Mouse (Mus musculus) erythroblast, embryonic 14.5 days (primary cell): ENCODE measurements around the gene Camk1d. TPM values are rescaled to one million over a fixed set of nuclear protein-coding genes. Genes with fewer than 3 reads are reported as not detected.

Source experiments
- H3K27me3 ChIP-seq: 2 replicates; pipeline ENCODE4 v1.6.1; 2012; ENCODE audit warnings: inconsistent platforms; ENCODE audit not compliant: control insufficient read depth
- H3K36me3 ChIP-seq: 2 replicates; pipeline ENCODE4 v1.6.1; 2012; ENCODE audit warnings: mild to moderate bottlenecking, inconsistent platforms; ENCODE audit not compliant: control insufficient read depth
- H3K4me1 ChIP-seq: 2 replicates; pipeline ENCODE4 v1.6.1; 2012; ENCODE audit warnings: inconsistent platforms; ENCODE audit not compliant: control insufficient read depth
- H3K4me3 ChIP-seq: replicated peaks from 2 replicates; pipeline ENCODE3; 2012; ENCODE audit warnings: moderate library complexity, mild to moderate bottlenecking, inconsistent platforms
- H3K9me3 ChIP-seq: 2 replicates; pipeline ENCODE4 v1.6.1; 2012; ENCODE audit warnings: low read length, inconsistent platforms, mixed read lengths; ENCODE audit not compliant: control insufficient read depth
- GATA1 ChIP-seq: IDR thresholded peaks from 2 replicates; pipeline ENCODE4 v1.6.1; 2012; ENCODE audit warnings: low read length, inconsistent platforms, mixed read lengths
- TAL1 ChIP-seq: IDR thresholded peaks from 3 replicates; pipeline ENCODE4 v1.6.1; 2012; ENCODE audit warnings: low read length, inconsistent platforms, mixed read lengths
- polyA plus RNA-seq: library from polyadenylated mRNA; stranded (reverse); fragments of >175 nt; gene quantifications from 2 replicates; pipeline ENCODE4 v1.2.3, GENCODE M21; 2012

The Camk1d gene
- 0.02 TPM in 1 of 2 replicates, not detected in the other for polyA plus RNA-seq

DNA sequence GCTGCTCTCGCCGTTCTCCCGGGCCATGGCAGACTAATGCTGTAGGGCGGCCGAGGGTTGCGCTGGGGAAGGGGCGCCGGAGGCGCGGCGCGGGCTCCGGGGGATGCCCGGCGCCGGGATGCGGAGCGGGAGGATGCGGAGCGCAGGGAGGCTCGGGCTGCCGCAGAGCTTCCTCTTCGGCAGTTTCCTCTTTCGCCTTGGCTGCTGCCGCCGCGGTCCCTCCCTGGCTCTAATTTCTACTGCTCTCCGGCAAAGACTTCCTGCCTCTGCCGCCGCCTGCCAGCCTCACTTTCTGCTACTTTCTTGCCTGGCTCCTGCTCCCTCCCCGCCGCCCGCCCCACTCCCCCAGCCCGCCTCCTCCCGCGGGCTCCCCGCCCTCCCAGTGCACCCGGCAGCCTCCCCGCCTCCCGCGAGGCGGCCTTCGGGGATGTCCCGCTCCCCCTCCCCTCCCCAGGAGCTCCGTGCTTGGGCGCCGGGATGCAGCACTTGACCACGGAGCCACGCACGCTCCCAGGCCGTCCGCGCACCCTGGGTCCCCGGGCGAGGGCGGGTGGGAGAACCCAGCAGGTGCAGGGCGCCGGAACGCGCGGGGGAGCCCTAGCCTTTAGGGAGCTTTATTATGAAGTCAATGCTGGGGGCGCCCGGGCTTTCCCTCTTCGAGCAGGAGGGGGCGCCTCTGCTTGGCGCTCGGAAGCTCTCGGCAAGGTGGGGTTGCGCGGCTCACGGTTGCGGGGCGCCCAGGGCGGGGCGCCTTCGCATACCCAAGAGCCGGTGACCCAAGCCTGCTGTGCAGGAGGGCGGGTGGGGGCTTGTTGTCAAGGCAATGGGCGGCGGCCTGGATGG is at the start of gene Camk1d:
Gene Camk1d (minus strand): TSS at position 305 of the 843 bp plus-strand sequence.
- peaks cover 51% of the 10 kb centered on the region for H3K27me3 ChIP-seq
- peaks cover 9% of the 10 kb centered on the region for H3K4me1 ChIP-seq
- H3K36me3 ChIP-seq: no peaks in the 10 kb centered on the region
- no peak for TF ChIP-seq GATA1
- TF ChIP-seq TAL1: no peak
- peaks cover 6% of the 10 kb centered on the region for H3K9me3 ChIP-seq
- peak within 1 kb of the TSS; percentile 53 for H3K4me3 ChIP-seq

DNA sequence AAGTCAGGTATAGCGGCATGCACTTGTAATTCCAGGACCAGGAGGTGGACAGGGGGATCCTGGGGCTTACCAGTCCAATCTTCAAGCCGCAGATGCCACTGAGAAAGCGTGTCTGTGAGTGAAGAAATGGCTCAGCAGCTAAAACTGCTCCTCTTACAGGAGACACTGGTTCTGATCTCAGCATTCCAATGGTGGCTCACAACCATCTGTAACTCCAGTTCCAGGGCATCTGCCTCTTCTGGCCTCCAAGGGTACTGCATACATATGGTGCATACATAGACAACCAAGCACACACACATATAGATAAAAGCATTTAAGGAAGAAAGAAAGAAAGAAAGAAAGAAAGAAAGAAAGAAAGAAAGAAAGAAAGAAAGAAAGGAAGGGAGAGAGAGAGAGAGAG is 47.7 kb upstream of the Camk1d start:
- Histone ChIP-seq H3K4me1 (no peaks in the 10 kb centered on the region), H3K36me3 (no peaks in the 10 kb centered on the region), H3K4me3 (no peak overlapping the region), H3K9me3 (no peaks in the 10 kb centered on the region), H3K27me3 (no peaks in the 10 kb centered on the region)
- TF ChIP-seq GATA1 (no peak), TAL1 (no peak)

DNA sequence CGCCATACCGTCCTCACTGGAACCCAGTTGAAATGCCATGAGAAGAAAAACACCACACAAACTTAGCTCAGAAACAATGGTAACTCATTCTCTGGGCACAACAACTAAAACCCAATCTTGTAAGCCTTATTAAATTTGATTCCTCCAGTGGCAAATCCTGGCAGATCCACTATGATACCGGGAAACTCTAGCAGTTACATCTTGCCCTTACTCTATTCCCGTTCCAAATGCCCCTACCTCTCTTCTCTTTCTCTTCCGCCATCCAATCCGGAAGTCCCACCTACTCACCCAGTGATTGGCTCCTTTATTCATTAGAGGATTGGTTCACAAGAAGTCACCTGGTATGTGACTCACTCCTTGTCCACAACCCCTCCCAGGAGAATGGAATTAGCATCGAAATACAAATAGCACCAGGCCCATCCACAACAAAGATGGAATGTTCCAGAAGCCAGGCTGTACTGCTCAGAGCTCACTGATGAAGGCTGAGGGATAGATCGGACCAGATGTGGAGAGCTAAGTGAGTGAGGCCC is 46.2 kb upstream of the Camk1d start:
- H3K27me3 ChIP-seq: no peaks in the 10 kb centered on the region
- TF ChIP-seq GATA1 (no peak), TAL1 (no peak)
- no peaks in the 10 kb centered on the region for H3K4me1 ChIP-seq
- no peaks in the 10 kb centered on the region for H3K9me3 ChIP-seq
- H3K4me3 ChIP-seq: no peak overlapping the region
- no peaks in the 10 kb centered on the region for H3K36me3 ChIP-seq

GRCm38 (mm10) chr2:5758569-5758968 is 44.3 kb upstream of the Camk1d start:
- Histone ChIP-seq H3K4me1 (no peaks in the 10 kb centered on the region), H3K9me3 (no peaks in the 10 kb centered on the region), H3K4me3 (no peak overlapping the region), H3K36me3 (no peaks in the 10 kb centered on the region), H3K27me3 (no peaks in the 10 kb centered on the region)
- TF ChIP-seq GATA1: no peak

GRCm38 (mm10) chr2:5750872-5751271 is 36.6 kb upstream of the Camk1d start:
- Histone ChIP-seq H3K27me3 (no peaks in the 10 kb centered on the region), H3K36me3 (no peaks in the 10 kb centered on the region), H3K9me3 (no peaks in the 10 kb centered on the region), H3K4me1 (no peaks in the 10 kb centered on the region), H3K4me3 (no peak overlapping the region)
- no peak for TF ChIP-seq GATA1
- TF ChIP-seq TAL1: no peak

DNA sequence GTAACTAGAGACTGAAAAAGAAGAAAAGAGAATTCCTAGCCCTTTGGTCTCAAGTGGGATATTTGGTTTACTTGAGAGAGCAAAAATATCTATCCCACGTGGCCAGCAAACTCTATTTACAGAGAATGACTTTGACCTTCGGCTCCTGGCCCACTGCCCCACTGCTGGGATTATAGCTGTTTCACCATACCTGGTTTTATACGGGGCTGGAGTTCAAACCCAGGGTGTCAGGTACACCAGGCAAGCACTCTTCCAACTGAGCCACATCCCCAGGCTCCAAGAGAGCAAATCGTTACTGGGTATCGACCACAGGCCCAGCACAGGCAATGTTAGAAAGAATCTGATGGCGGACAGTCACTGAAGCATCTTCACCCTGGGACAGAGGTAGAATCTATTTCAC is 34.9 kb upstream of the Camk1d start:
- TF ChIP-seq TAL1 (no peak), GATA1 (no peak)
- no peaks in the 10 kb centered on the region for H3K36me3 ChIP-seq
- no peaks in the 10 kb centered on the region for H3K9me3 ChIP-seq
- no peaks in the 10 kb centered on the region for H3K4me1 ChIP-seq
- no peak overlapping the region for H3K4me3 ChIP-seq
- H3K27me3 ChIP-seq: no peaks in the 10 kb centered on the region

GRCm38 (mm10) chr2:5747545-5748043 is 33.3 kb upstream of the Camk1d start:
- no peak overlapping the region for H3K4me3 ChIP-seq
- no peaks in the 10 kb centered on the region for H3K36me3 ChIP-seq
- H3K4me1 ChIP-seq: no peaks in the 10 kb centered on the region
- no peaks in the 10 kb centered on the region for H3K27me3 ChIP-seq
- H3K9me3 ChIP-seq: no peaks in the 10 kb centered on the region
- TF ChIP-seq TAL1 (no peak), GATA1 (no peak)

GRCm38 (mm10) chr2:5746529-5746928 is 32.2 kb upstream of the Camk1d start:
- Histone ChIP-seq H3K9me3 (no peaks in the 10 kb centered on the region), H3K27me3 (no peaks in the 10 kb centered on the region), H3K4me1 (no peaks in the 10 kb centered on the region), H3K4me3 (no peak overlapping the region), H3K36me3 (no peaks in the 10 kb centered on the region)
- TF ChIP-seq TAL1 (no peak), GATA1 (no peak)

GRCm38 (mm10) chr2:5743886-5744285 is 29.6 kb upstream of the Camk1d start:
- Histone ChIP-seq H3K4me1 (no peaks in the 10 kb centered on the region), H3K4me3 (no peak overlapping the region), H3K27me3 (no peaks in the 10 kb centered on the region), H3K36me3 (no peaks in the 10 kb centered on the region), H3K9me3 (no peaks in the 10 kb centered on the region)
- no peak for TF ChIP-seq GATA1
- TF ChIP-seq TAL1: no peak

- Histone ChIP-seq H3K9me3 (no peaks in the 10 kb centered on the region), H3K27me3 (no peaks in the 10 kb centered on the region), H3K36me3 (no peaks in the 10 kb centered on the region), H3K4me1 (no peaks in the 10 kb centered on the region), H3K4me3 (no peak overlapping the region)
- no peak for TF ChIP-seq GATA1
- no peak for TF ChIP-seq TAL1
Observed at GRCm38 (mm10) chr2:5740913-5741312, 26.6 kb upstream of the Camk1d start.
